Mouse (Mus musculus) hindbrain, embryonic 10.5 days (tissue): ENCODE results near the gene Ets1. TPM values are rescaled to one million over a fixed set of nuclear protein-coding genes. Genes with fewer than 3 reads are reported as not detected.

Experiments
- DNase-seq: peaks from one replicate; pipeline ENCODE4 v3.0.0-alpha.2; 2017; ENCODE audit warnings: low spot score
- H3K27ac ChIP-seq: fragments of 300-500 bp; sonication (generic); 2 replicates; pipeline ENCODE4 v1.5.1; 2016; ENCODE audit warnings: mild to moderate bottlenecking, moderate library complexity
- H3K27me3 ChIP-seq: fragments of 300-500 bp; sonication (generic); 2 replicates; pipeline ENCODE4 v1.6.1; 2016; ENCODE audit warnings: mild to moderate bottlenecking; ENCODE audit not compliant: poor library complexity, insufficient read depth, severe bottlenecking
- H3K36me3 ChIP-seq: fragments of 300-500 bp; sonication (generic); 2 replicates; pipeline ENCODE4 v1.6.1; 2016; ENCODE audit warnings: mild to moderate bottlenecking, moderate library complexity
- H3K4me1 ChIP-seq: fragments of 300-500 bp; sonication (generic); replicated peaks from 2 replicates; pipeline ENCODE4 v1.6.1; 2016; ENCODE audit warnings: mild to moderate bottlenecking
- H3K4me3 ChIP-seq: fragments of 300-500 bp; sonication (generic); 2 replicates; pipeline ENCODE4 v1.5.1; 2016; ENCODE audit warnings: mild to moderate bottlenecking, moderate library complexity
- H3K9me3 ChIP-seq: fragments of 300-500 bp; sonication (generic); 2 replicates; pipeline ENCODE4 v1.6.1; 2016; ENCODE audit warnings: mild to moderate bottlenecking, moderate library complexity
- WGBS: fragments of 180-500 bp; shearing (Covaris S2); methylation state at CpG from one replicate; pipeline ENCODE4 v1.1.7; 2016; 5-methylcytosine and 5-hydroxymethylcytosine counted together
- polyA plus RNA-seq: library from polyadenylated mRNA; unstranded; fragments of >200 nt; fragmentation: Nextera tagmentation; extraction: Ambion mirVana; gene quantifications from 2 replicates; pipeline ENCODE4 v1.2.1, GENCODE M21; 2016

Ets1 gene
- polyA plus RNA-seq, 1 experiment from 2014 or later: 29.0 TPM

GRCm38 (mm10) chr9:32694916-32695490 lies 59.0 kb downstream of the Ets1 start:
- WGBS: 54% methylated on average over 4 of the region's 4 CpGs
- Histone ChIP-seq H3K27ac (peak overlapping the region; percentile 83), H3K36me3 (no peaks in the 10 kb centered on the region)

GRCm38 (mm10) chr9:32695492-32696190 lies 59.6 kb downstream of the Ets1 start:
- WGBS: under 1% methylated on average over 67 of the region's 67 CpGs
- Histone ChIP-seq H3K27me3 (peaks cover 93% of the 10 kb centered on the region), H3K27ac (peak overlapping the region; percentile 83), H3K36me3 (no peaks in the 10 kb centered on the region), H3K4me1 (peaks cover 13% of the 10 kb centered on the region), H3K9me3 (no peaks in the 10 kb centered on the region), H3K4me3 (peak overlapping the region; percentile 63)
- DNase-seq: peak; percentile 96

More at GRCm38 (mm10) chr9:32694916-32695490, 59.0 kb downstream of the Ets1 start:
- no peak for DNase-seq
- H3K27me3 ChIP-seq: peaks cover 93% of the 10 kb centered on the region
- peak overlapping the region; percentile 63 for H3K4me3 ChIP-seq
- peaks cover 15% of the 10 kb centered on the region for H3K4me1 ChIP-seq
- H3K9me3 ChIP-seq: no peaks in the 10 kb centered on the region

GRCm38 (mm10) chr9:32696259-32696658 lies 60.2 kb downstream of the Ets1 start:
- Histone ChIP-seq H3K36me3 (no peaks in the 10 kb centered on the region), H3K27ac (peak overlapping the region; percentile 83), H3K9me3 (no peaks in the 10 kb centered on the region), H3K4me1 (peaks cover 13% of the 10 kb centered on the region), H3K4me3 (peak overlapping the region; percentile 63), H3K27me3 (peaks cover 93% of the 10 kb centered on the region)
- WGBS: 1% methylated on average over 13 of the region's 13 CpGs
- DNase-seq: no peak

GRCm38 (mm10) chr9:32696717-32697116 lies 60.7 kb downstream of the Ets1 start:
- H3K27me3 ChIP-seq: peaks cover 91% of the 10 kb centered on the region
- H3K27ac ChIP-seq: peak overlapping the region; percentile 83; the same call in 1 of the 2 replicates
- no peak for DNase-seq
- no peaks in the 10 kb centered on the region for H3K9me3 ChIP-seq
- H3K4me1 ChIP-seq: peaks cover 13% of the 10 kb centered on the region
- H3K36me3 ChIP-seq: no peaks in the 10 kb centered on the region
- H3K4me3 ChIP-seq: peak overlapping the region; percentile 63
- WGBS: 8% methylated on average over 7 of the region's 7 CpGs

GRCm38 (mm10) chr9:32697291-32698110 lies 61.5 kb downstream of the Ets1 start:
- H3K27ac ChIP-seq: no peak overlapping the region
- no peak for DNase-seq
- H3K9me3 ChIP-seq: no peaks in the 10 kb centered on the region
- H3K4me1 ChIP-seq: peaks cover 13% of the 10 kb centered on the region
- H3K27me3 ChIP-seq: peaks cover 85% of the 10 kb centered on the region
- no peaks in the 10 kb centered on the region for H3K36me3 ChIP-seq
- WGBS: 63% methylated on average over 9 of the region's 9 CpGs
- H3K4me3 ChIP-seq: peak overlapping the region; percentile 63

GRCm38 (mm10) chr9:32698766-32699165 lies 62.7 kb downstream of the Ets1 start:
- DNase-seq: no peak
- Histone ChIP-seq H3K27me3 (peaks cover 72% of the 10 kb centered on the region), H3K4me3 (no peak overlapping the region), H3K4me1 (peaks cover 13% of the 10 kb centered on the region), H3K9me3 (no peaks in the 10 kb centered on the region), H3K27ac (no peak overlapping the region), H3K36me3 (no peaks in the 10 kb centered on the region)
- 86% methylated on average over 4 of the region's 4 CpGs for WGBS

GRCm38 (mm10) chr9:32699391-32699841 lies 63.4 kb downstream of the Ets1 start:
- Histone ChIP-seq H3K9me3 (no peaks in the 10 kb centered on the region), H3K27me3 (peaks cover 66% of the 10 kb centered on the region), H3K4me1 (peaks cover 13% of the 10 kb centered on the region), H3K36me3 (no peaks in the 10 kb centered on the region), H3K27ac (no peak overlapping the region), H3K4me3 (0 out of 2 replicates have a peak overlapping the region, but pooled peaks have one; percentile 2)
- no peak for DNase-seq
- 70% methylated on average over 8 of the region's 8 CpGs for WGBS

GRCm38 (mm10) chr9:32700091-32700905 lies 64.3 kb downstream of the Ets1 start:
- H3K4me3 ChIP-seq: 0 out of 2 replicates have a peak overlapping the region, but pooled peaks have one; percentile 2
- no peaks in the 10 kb centered on the region for H3K9me3 ChIP-seq
- peaks cover 57% of the 10 kb centered on the region for H3K27me3 ChIP-seq
- no peak for DNase-seq
- WGBS: 74% methylated on average over 7 of the region's 7 CpGs
- H3K36me3 ChIP-seq: no peaks in the 10 kb centered on the region
- peaks cover 12% of the 10 kb centered on the region for H3K4me1 ChIP-seq
- H3K27ac ChIP-seq: no peak overlapping the region

- no peak overlapping the region for H3K27ac ChIP-seq
- H3K4me1 ChIP-seq: peaks cover 5% of the 10 kb centered on the region; the same call in 1 of the 2 replicates
- no peak for DNase-seq
- 87% methylated on average over 20 of the region's 20 CpGs for WGBS
- no peaks in the 10 kb centered on the region for H3K36me3 ChIP-seq
- H3K27me3 ChIP-seq: peaks cover 56% of the 10 kb centered on the region
- H3K9me3 ChIP-seq: no peaks in the 10 kb centered on the region
- H3K4me3 ChIP-seq: no peak overlapping the region
Measured at GRCm38 (mm10) chr9:32701126-32701997, 65.3 kb downstream of the Ets1 start.

GRCm38 (mm10) chr9:32701998-32702305 lies 65.9 kb downstream of the Ets1 start:
- no peaks in the 10 kb centered on the region for H3K9me3 ChIP-seq
- H3K27me3 ChIP-seq: peaks cover 50% of the 10 kb centered on the region
- WGBS: 83% methylated on average over 2 of the region's 2 CpGs
- H3K27ac ChIP-seq: no peak overlapping the region
- no peaks in the 10 kb centered on the region for H3K36me3 ChIP-seq
- no peak overlapping the region for H3K4me3 ChIP-seq
- no peak for DNase-seq
- no peaks in the 10 kb centered on the region; the same call in 1 of the 2 replicates for H3K4me1 ChIP-seq

GRCm38 (mm10) chr9:32702836-32703395 lies 66.9 kb downstream of the Ets1 start:
- Histone ChIP-seq H3K27me3 (peaks cover 40% of the 10 kb centered on the region), H3K9me3 (no peaks in the 10 kb centered on the region), H3K4me1 (no peaks in the 10 kb centered on the region; the same call in 1 of the 2 replicates), H3K36me3 (no peaks in the 10 kb centered on the region), H3K4me3 (no peak overlapping the region), H3K27ac (no peak overlapping the region)
- no peak for DNase-seq
- WGBS: 62% methylated on average over 4 of the region's 4 CpGs
